Mouse (Mus musculus): Measurements from ENCODE around the gene Pou2f3.
"Not testable (repeated sequence)": the region's sequence is repeated elsewhere in the genome, so short reads cannot be mapped to it uniquely, and the experiment has no call there.

The Pou2f3 gene

DNA sequence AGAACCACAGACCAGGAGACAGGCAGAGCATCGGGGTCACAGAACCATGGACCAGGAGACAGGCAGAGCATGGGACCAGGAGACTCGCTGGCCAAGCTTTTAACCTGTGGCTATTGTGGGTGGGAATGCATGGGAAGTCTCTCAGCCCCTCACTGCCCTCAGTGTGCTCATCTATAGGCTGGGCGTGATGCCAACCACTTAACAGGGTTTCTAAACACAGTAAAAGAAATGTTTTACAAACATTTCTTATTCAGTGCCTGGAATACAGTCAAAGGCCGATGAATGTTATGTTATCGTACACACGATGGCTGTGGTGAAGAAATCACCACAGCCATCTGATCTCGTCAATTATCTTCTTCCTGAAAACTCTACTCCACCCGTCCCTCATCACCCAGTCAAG, 43.1 kb downstream of the Pou2f3 start:
- no peak for DNase-seq (ENCODE audit: low spot score in 2 of 2)

DNA sequence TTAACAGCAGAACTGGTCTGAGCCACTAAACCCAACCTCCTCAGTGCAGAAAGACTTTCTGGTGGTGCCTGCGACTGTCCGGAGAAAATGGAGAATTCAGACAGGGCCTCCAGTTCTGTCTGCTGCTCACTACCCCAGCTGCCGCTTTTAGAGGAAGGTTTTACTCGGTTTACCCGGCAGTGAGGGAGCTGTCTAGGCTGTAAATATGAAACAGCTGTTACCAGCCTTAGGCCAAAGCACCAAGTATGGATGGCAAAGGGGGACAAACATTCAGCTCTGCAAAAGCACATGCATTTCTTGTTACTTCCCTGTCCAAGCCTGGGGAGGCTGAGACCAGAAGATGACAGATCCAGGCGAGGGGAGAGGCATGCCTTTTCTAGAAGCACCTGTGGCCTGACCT, 43.8 kb downstream of the Pou2f3 start:
- no peak for DNase-seq (ENCODE audit: low spot score in 2 of 2)

GRCm38 (mm10) chr9:43155960-43156359, 54.2 kb downstream of the Pou2f3 start:
- DNase-seq (ENCODE audit: low spot score in 2 of 2): no peak

- DNase-seq (ENCODE audit: low spot score in 2 of 2): no peak
These were observed 58.4 kb downstream of the Pou2f3 start for GRCm38 (mm10) chr9:43151779-43152178.

- no peak for DNase-seq (ENCODE audit: low spot score in 2 of 2)
These were observed 59.2 kb downstream of the Pou2f3 start for GRCm38 (mm10) chr9:43150957-43151356.

- no peak for DNase-seq (ENCODE audit: low spot score in 2 of 2)
These were observed 60.1 kb downstream of the Pou2f3 start for GRCm38 (mm10) chr9:43150075-43150474.

DNA sequence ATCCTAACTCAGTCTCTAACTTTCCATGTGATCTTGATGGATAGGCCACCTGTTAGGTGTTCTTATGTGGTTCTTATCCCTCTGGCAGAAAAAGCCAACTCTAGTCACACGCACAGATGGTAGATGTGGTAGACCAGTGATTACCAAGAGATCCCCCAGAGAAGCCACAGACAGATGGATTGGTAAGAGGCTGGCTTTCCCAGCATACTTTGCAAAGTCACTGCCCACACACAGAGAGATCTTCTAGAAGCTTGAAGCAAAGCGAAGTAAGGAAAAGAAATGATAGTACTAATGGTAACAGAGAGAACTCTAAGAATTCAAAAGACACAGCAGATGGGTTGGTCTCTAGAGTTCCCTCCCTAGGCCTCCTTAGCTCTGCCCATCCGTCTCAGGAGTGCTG, 60.7 kb downstream of the Pou2f3 start:
- DNase-seq (ENCODE audit: low spot score in 2 of 2): no peak

DNA sequence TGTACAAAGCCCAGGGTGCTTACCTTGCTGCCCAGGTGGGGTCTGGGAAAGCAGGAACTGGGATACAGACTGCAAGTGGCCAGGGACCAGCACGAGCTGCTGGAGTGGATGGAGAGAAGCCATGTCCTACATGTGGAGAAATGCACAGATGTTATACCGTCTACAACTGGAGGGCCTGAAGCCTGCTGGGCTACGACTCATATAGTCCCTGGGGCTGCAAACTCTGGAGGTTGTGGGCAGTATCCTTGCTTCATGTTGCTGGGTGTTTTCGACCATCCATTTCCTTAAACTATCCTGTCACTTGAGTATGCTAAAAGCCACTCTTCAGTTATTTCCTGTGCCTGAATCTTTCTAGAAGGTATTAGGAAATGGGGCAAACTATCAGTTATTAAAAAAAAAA, 65.0 kb downstream of the Pou2f3 start:
- no peak for DNase-seq (ENCODE audit: low spot score in 2 of 2)

- no peak for DNase-seq (ENCODE audit: low spot score in 2 of 2)
These were observed 65.9 kb downstream of the Pou2f3 start for GRCm38 (mm10) chr9:43144206-43144810.

GRCm38 (mm10) chr9:43141839-43142238, 68.3 kb downstream of the Pou2f3 start:
- peak in 1 of 2 experiments; percentile 60 for DNase-seq (ENCODE audit: low spot score in 2 of 2)

GRCm38 (mm10) chr9:43133525-43133924, 76.6 kb downstream of the Pou2f3 start:
- DNase-seq (ENCODE audit: low spot score in 2 of 2): peak; percentile 32 to 50

DNA sequence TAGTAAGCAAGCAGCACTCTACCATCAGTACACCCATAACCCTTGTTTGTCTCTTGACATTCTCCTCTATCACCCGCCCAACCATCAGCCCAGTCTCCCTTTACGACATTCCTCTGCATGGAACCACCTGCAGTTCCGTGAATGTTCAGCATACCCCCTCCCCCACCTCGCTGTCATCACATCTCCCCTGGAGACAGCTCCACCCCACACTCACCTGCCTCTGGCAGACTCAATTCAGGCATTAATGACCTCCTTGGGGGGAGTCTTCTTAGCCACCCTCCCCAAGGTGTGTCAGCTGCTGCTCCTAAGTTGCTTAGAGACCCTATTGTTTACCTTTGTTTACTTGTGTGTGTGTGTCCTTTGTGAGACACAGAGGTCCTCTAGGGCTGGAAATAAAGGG, 77.8 kb downstream of the Pou2f3 start:
- DNase-seq (ENCODE audit: low spot score in 2 of 2): no peak

- no peak for DNase-seq (ENCODE audit: low spot score in 2 of 2)
These were observed 78.2 kb downstream of the Pou2f3 start for GRCm38 (mm10) chr9:43131940-43132339.

GRCm38 (mm10) chr9:43130684-43131083, 79.5 kb downstream of the Pou2f3 start:
- DNase-seq (ENCODE audit: low spot score in 2 of 2): no peak

DNA sequence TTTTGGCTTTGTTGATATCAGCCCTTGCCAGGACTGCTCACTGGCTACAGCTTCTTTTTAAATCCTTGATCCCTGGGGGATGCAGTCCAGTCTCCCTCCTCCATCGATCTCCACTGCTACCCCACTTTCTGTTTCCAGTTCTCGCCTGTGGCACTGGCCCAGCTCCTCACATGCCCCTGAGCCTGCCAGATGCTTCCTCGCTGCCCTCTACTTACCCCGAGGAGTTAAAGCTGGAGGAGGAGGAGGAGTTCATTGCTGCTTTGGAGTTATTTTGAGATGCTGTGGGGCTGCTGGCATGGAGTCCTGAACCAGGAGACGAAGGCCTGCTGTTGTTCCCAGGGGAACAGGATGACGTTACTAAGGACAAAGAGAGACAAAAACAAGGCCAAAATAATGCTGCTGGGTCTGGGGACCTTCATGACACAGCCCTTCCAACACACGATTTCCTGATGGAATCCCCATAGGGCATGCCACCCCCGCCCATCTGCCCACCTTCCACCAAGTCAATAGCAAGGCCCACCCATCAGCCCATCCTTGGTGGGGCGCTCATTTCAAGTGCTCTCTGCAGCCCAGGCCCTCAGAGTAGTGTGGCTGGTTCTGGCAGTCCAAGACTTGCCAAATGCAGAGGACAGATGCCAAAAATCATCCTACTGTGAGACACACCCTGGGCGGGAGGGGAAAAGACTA, 82.9 kb downstream of the Pou2f3 start:
- no peak for DNase-seq (ENCODE audit: low spot score in 2 of 2)

DNA sequence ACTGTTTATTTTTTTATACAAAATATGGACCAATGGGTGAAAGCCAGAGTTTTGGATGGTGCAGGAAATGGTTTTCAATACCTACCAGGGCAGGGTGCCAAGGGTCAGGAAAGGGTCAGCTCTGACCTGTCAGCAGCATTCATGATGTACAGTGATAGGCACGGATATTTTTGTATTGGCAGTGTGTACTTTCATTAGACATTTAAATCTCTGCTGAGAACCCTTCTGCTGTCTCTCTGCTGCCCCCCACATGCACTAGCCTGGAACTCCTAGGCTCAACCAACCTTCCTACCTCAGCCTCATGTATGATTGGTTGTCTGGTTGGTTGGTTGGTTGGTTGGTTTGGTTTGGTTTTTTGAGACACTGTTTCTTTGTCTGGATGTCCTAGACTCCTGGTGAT, 87.8 kb downstream of the Pou2f3 start:
- no peak for DNase-seq (ENCODE audit: low spot score in 2 of 2)

DNA sequence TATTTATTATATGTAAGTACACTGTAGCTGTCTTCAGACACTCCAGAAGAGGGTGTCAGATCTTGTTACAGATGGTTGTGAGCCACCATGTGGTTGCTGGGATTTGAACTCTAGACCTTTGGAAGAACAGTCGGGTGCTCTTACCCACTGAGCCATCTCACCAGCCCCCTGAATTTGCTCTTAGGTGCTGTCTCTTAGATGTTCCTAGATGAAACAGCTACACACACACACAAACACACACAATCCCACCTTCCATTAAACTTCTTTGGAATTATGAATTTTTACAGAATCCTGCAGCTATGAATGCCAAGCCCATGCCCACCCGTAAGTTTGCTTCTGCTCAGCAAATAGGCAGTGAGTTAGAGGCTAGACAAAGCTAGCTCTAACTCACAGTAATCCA, 88.2 kb downstream of the Pou2f3 start:
- DNase-seq (ENCODE audit: low spot score in 2 of 2): not testable (repeated sequence)

DNA sequence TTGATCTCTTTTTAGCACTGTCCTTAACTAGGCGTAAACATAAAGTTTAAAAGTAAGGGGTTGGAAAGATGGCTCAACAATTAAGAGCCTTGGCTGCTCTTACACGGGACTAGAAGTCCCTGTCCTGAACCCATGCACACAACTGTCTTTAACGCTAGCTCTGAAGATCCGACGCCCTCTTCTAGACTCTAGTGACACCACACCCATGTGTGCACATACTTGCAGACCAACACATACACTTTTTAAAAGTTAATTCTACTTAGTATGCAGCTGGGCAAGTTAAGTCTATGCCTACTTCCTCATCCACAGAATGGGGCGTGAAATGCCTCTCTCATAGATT, 93.2 kb downstream of the Pou2f3 start:
- no peak for DNase-seq (ENCODE audit: low spot score in 2 of 2)

DNA sequence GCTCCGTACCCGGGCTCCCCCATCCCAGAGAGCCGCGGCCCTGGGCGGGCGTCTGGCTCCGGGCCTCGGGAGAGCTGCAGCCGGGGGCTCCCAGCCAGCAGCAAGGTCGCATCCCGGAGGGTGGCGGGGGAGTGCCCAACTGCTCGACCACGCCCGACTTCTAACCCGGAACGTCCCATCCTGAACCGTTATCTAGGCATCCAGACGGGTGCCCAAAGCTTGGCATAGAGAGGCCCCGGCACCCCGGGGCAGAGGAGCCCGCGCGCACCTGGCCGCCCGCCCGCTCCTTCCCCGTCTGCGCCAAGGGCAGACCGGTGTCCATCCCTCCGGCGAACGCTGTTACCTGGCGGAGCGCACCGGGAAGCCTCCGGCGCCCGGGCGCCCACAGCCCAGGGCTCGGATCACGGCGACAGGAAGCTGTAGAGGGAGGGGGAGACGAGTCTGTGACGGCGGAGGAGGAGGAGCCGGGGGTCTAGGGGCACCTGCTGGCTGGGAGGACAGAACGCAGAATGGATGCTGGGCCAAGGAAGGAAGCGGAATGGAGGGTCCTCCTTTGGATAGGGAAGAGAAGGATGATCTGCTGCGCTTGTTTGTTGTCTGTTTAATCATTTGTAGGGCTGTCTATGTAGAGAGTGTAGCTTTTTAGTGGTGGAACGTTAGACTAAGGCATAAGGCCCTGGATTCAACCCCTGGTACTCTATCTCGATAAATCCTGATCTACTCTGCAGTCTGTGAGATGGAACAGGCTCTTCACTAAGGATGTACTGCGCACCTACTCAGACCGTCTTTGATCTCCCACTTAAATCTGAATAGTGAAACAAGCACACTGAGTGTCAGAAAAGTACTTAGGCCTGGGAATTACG, 93.8 kb downstream of the Pou2f3 start, which contains the start of gene Tmem136:
Gene Tmem136, minus strand, starts transcription at position 437 of the 863 bp plus-strand sequence.
- peak; percentile 51 to 73 for DNase-seq (ENCODE audit: low spot score in 2 of 2)

GRCm38 (mm10) chr9:43115431-43116133, 94.6 kb downstream of the Pou2f3 start:
- no peak for DNase-seq (ENCODE audit: low spot score in 2 of 2)

DNA sequence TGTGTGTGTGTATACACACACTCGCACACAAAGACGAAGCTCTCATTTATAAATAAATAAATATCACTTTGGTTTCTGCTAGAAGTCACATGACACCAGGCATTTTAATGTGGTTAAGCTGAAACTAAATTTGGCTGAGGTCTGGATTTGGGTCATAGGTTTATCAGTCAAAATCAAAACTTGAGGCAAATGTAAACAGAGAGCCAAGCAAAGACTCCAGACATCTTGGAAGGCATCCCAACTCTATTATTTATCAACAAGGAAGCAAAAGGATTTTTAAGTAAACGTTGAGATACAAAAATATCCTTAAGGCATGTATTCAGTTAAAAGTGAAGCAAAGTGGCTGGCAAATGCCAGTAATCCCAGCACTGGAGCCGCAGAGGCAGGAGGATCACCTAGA, 95.3 kb downstream of the Pou2f3 start:
- no peak for DNase-seq (ENCODE audit: low spot score in 2 of 2)
